Mouse (Mus musculus) forebrain, embryonic 13.5 days (tissue): ENCODE results near the gene Rhoa. TPM values are rescaled to one million over a fixed set of nuclear protein-coding genes. Genes with fewer than 3 reads are reported as not detected.

Experiments used
- polyA plus RNA-seq: library from polyadenylated mRNA; unstranded; fragments of >200 nt; fragmentation: Nextera tagmentation; extraction: Ambion mirVana; gene quantifications from 2 replicates; pipeline ENCODE4 v1.2.1, GENCODE M21; 2015

Gene Rhoa
- polyA plus RNA-seq, 1 experiment from 2014 or later, result 330 TPM

Other genes starting within 250 kb of the Rhoa start
- not detected in 2 replicates for gene Mst1, start 225.7 kb upstream of the Rhoa start, polyA plus RNA-seq
- 32.6 and 39.5 TPM in 2 replicates for gene Rnf123, start 222.8 kb upstream of the Rhoa start, polyA plus RNA-seq
- 49.9 and 60.2 TPM in 2 replicates for gene Apeh, start 211.5 kb upstream of the Rhoa start, polyA plus RNA-seq
- 4.7 TPM in 2 replicates for gene Bsn, start 115.7 kb upstream of the Rhoa start, polyA plus RNA-seq
- 40.8 and 45.4 TPM in 2 replicates for gene Dag1, start 42.2 kb upstream of the Rhoa start, polyA plus RNA-seq
- 94.9 and 95.4 TPM in 2 replicates for gene Nicn1, start 15.7 kb upstream of the Rhoa start, polyA plus RNA-seq
- 25.3 and 26.7 TPM in 2 replicates for gene Amt, start 9.3 kb upstream of the Rhoa start, polyA plus RNA-seq
- 30.9 and 38.1 TPM in 2 replicates for gene Tcta, start within 50 bp of the Rhoa start, polyA plus RNA-seq
- 489 and 518 TPM in 2 replicates for gene Gpx1, start 32.8 kb downstream of the Rhoa start, polyA plus RNA-seq
- gene Usp4, start 41.7 kb downstream of the Rhoa start, polyA plus RNA-seq, result 132 and 142 TPM in 2 replicates
- gene 1700102P08Rik, start 86.7 kb downstream of the Rhoa start, polyA plus RNA-seq, result 1.5 and 2.0 TPM in 2 replicates
- gene Ccdc36, start 122.4 kb downstream of the Rhoa start, polyA plus RNA-seq, result 1.1 and 1.2 TPM in 2 replicates
- gene BC048562, start 130.4 kb downstream of the Rhoa start, polyA plus RNA-seq, result not detected in 2 replicates
- gene Ccdc71, start 154.4 kb downstream of the Rhoa start, polyA plus RNA-seq, result 50.1 and 53.8 TPM in 2 replicates
- 54.1 and 63.9 TPM in 2 replicates for gene Klhdc8b, start 155.5 kb downstream of the Rhoa start, polyA plus RNA-seq
- gene Lamb2, start 173.6 kb downstream of the Rhoa start, polyA plus RNA-seq, result 18.7 and 22.9 TPM in 2 replicates
- gene Usp19, start 184.5 kb downstream of the Rhoa start, polyA plus RNA-seq, result 69.7 and 80.6 TPM in 2 replicates
- gene Qars, start 201.6 kb downstream of the Rhoa start, polyA plus RNA-seq, result 80.4 and 91.2 TPM in 2 replicates
- 132 and 144 TPM in 2 replicates for gene Qrich1, start 210.7 kb downstream of the Rhoa start, polyA plus RNA-seq